Mouse (Mus musculus) mammary gland, adult 2 months (tissue): ENCODE data around the gene Sox21. TPM values are rescaled to one million over a fixed set of nuclear protein-coding genes. Genes with fewer than 3 reads are reported as not detected.

Experiments
- polyA plus RNA-seq: library from polyadenylated mRNA; depleted of rRNA; stranded (reverse); fragments of >200 nt; gene quantifications from 2 replicates; pipeline ENCODE4 v1.2.3, GENCODE M21; 2012; ENCODE audit warnings: low replicate concordance; rRNA removed

The Sox21 gene
- polyA plus RNA-seq, result 0.08 and 0.27 TPM in 2 replicates

DNA sequence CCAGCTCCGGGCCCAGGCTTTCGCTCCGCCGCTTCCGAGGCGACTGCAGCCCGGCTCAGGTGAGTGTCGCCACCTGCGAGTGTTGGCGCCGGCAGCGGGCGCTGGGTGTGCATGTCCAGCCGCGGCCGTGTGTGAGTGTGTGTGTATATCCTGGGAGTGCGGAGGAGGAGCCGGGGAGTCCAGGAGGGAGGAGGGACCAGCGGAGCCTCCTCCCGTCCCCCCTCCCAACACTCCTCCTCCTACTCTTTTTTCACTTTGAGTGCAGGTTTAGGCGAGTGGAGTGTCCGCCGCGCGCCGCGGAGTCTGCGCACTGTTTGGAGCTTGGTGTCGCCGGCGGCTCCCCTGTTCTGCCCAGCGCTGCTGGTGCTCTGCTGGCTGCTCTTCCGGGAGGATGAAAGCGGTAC is at the start of gene Sox21:
TSS of gene Sox21 (minus strand) at position 145 of the 404 bp plus-strand sequence.

DNA sequence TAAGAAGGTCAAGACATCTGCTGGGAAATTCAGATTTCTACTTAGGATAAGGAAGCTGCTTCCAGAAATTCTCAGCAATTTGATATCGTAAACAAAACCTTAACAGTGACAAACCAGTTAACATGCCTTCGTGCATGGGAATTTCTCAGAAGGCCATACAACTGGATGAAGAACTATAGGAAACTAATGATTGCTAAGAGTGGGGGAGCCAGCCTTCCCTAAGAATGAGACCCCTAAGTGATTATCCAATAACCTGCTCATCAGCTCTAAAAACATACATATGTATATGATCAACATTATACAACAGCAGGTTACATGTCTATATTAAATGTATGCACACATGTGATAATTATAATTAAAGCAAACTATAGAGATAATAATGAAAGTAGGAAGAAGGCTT is 29.8 kb upstream of the Sox21 start, which contains the start of gene Gm9376:
TSS of gene Gm9376 (plus strand) at position 301 of the 400 bp plus-strand sequence.

Other genes with a start within 250 kb of the Sox21 start
- gene Dct, start 184.8 kb downstream of the Sox21 start, polyA plus RNA-seq, result 0.37 and 1.5 TPM in 2 replicates
- 5.0 and 11.2 TPM in 2 replicates for gene Tgds, start 104.3 kb downstream of the Sox21 start, polyA plus RNA-seq
- gene Gpr180, start 99.9 kb downstream of the Sox21 start, polyA plus RNA-seq, result 32.4 and 45.7 TPM in 2 replicates
- not detected in 2 replicates for gene Gm9376, start 29.9 kb upstream of the Sox21 start, polyA plus RNA-seq